Mouse (Mus musculus) cerebellum, adult 8-10 months (tissue): Measurements from ENCODE around the gene Ccdc158.

Experiments used
- DNase-seq: peaks from one replicate; pipeline ENCODE4 v3.0.0; 2022

Ccdc158 gene

GRCm38 (mm10) chr5:92596865-92597264, 78.2 kb downstream of the Ccdc158 start:
- no peak for DNase-seq

GRCm38 (mm10) chr5:92595026-92595425, 80.0 kb downstream of the Ccdc158 start:
- DNase-seq, result no peak

- no peak for DNase-seq
These were observed 89.1 kb downstream of the Ccdc158 start for GRCm38 (mm10) chr5:92585932-92586331.

GRCm38 (mm10) chr5:92579559-92579958, 95.5 kb downstream of the Ccdc158 start:
- no peak for DNase-seq

- no peak for DNase-seq
These were observed 103.8 kb downstream of the Ccdc158 start for GRCm38 (mm10) chr5:92571232-92571631.

- no peak for DNase-seq
These were observed 113.1 kb downstream of the Ccdc158 start for GRCm38 (mm10) chr5:92562002-92562401.

GRCm38 (mm10) chr5:92560201-92560600, 114.9 kb downstream of the Ccdc158 start:
- no peak for DNase-seq
